Mouse (Mus musculus) NIH3T3 (cell line): ENCODE results near the gene Syap1.
"Not testable (repeated sequence)": the region's sequence is repeated elsewhere in the genome, so short reads cannot be mapped to it uniquely, and the experiment has no call there.

Experiments
- DNase-seq: peaks from one replicate; pipeline ENCODE4 v3.0.0-alpha.2; 2012; ENCODE audit warnings: low read depth

The Syap1 gene

DNA sequence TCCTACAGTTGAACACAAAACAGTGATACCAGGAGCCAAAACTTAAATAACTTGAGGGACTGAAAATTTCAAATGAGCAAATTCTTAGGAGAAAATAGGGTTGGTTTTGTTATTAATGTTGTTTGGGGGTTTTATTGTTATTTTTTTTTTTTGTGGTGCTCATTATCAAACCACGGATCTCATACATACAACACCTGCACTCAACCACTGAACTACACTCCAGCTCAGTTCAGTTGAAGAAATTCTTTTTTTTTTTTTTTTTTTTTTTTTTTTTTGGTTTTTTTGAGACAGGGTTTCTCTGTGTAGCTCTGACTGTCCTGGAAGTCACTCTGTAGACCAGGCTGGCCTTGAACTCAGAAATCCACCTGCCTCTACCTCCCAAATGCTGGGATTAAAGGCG lies 57.9 kb downstream of the Syap1 start:
- DNase-seq: not testable (repeated sequence)

DNA sequence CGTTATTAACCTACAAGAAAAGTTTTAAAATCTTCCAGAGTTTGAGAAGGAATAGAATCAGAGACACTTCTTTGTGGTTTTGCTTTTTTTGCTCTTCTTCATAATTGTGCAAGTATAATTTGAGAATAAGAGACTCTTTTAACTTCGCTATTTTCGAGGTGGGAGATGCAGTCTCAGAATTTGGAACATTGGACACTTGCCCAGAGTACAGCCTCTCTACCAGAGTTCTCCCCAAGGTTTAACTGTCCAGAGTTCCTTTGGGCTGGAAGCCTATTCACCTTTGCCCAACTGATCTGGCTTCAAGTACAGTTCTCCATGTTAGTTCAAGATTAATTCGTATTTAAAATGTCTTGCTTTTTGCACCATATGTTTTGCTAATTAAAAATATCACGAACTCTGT lies 58.5 kb downstream of the Syap1 start:
- DNase-seq: no peak

DNA sequence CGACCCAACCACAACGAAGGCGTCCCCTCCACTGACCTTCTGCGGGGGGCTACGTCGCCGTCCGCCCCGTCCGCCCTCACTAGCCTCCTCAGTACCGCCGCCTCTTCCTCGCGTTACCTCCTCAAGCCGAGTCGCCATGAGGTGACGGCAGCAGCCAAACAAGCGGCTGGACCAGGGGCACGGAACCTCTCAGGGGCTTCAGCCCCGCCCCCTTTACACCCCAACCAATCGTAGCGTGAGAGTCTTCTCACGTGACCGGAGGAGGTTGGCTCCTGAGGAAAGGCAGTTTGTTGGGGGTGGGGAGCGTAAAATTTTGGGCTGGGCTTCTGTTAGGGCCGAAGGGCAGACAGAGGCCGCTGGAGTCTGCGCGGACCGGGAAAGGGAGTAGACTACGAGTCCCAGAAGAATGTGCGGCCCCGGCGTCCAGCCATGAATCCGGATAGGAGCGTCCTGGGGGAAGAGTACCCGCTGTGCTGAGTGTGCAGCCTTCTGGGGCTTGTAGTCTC lies 59.0 kb downstream of the Syap1 start, which contains the start of gene Txlng:
Txlng (minus strand) TSS at position 252 of the 506 bp plus-strand sequence.
- DNase-seq: peak; percentile 97

DNA sequence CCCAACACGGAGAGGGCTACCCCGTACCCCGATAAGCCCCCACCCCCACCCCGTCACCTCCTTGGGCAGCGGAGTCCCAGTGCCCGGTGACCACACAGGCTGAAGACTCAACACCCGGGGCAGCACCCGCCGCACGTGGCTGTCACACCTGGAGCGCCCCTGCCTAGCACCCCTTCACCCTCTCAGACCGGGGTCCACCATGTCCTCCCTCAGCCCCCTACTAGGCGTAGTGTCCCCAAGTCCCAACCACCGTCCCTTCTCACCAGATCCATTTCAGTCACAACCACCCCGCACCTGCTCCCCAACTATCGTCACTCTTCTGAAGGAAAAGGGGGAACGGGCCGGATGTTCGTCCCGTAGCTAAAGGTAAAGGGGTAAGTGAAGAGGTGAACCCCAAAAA lies 59.5 kb downstream of the Syap1 start:
- no peak for DNase-seq

DNA sequence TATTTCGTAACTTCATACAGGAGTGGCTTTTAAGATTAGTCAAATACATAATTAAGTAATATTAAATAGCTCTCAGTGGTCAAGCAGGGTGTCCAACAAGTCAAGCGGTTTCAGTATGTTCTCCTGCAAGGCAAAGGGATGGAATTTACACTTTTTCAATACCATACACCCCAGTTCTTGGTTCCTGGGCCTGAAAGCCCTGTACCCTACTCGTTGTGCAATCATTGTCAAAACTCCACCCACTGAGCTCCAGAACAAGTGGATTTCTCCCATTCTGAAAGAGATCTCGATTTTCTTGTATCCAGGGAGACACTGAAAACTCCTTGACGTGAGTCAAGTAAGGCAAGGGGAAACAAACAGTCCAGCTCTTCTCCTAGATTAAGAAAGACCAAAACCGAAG lies 60.2 kb downstream of the Syap1 start:
- peak; percentile 58 for DNase-seq
